Mouse (Mus musculus) forebrain, postnatal 0 days (tissue): ENCODE measurements around the gene Wdr25. TPM values are rescaled to one million over a fixed set of nuclear protein-coding genes. Genes with fewer than 3 reads are reported as not detected.

ENCODE experiments used
- ATAC-seq: fragments of 200-750 bp; cut with Nextera tagmentation; 2 replicates; pipeline ENCODE4 v1.8.0; 2017; ENCODE audit warnings: mild to moderate bottlenecking, moderate library complexity
- DNase-seq: peaks from one replicate; pipeline ENCODE4 v3.0.0-alpha.2; 2015
- H3K27ac ChIP-seq: fragments of 300-500 bp; sonication (generic); 2 replicates; pipeline ENCODE4 v1.5.1; 2014; ENCODE audit warnings: low read depth, mild to moderate bottlenecking, antibody characterized with exemption, low read length, moderate library complexity, mixed read lengths
- H3K27me3 ChIP-seq: fragments of 300-500 bp; sonication (generic); 2 replicates; pipeline ENCODE4 v1.6.1; 2014; ENCODE audit warnings: mild to moderate bottlenecking, low read length, mixed read lengths; ENCODE audit not compliant: insufficient read depth
- H3K36me3 ChIP-seq: fragments of 300-500 bp; sonication (generic); 2 replicates; pipeline ENCODE4 v1.6.1; 2014; ENCODE audit warnings: mild to moderate bottlenecking, moderate library complexity; ENCODE audit not compliant: insufficient read depth
- H3K4me1 ChIP-seq: fragments of 300-500 bp; sonication (generic); 2 replicates; pipeline ENCODE4 v1.6.1; 2014; ENCODE audit warnings: antibody characterized with exemption; ENCODE audit not compliant: insufficient read depth
- H3K4me2 ChIP-seq: fragments of 300-500 bp; sonication (generic); 2 replicates; pipeline ENCODE4 v1.6.1; 2014; ENCODE audit warnings: low read depth, mild to moderate bottlenecking, moderate library complexity
- H3K4me3 ChIP-seq: fragments of 300-500 bp; sonication (generic); 2 replicates; pipeline ENCODE4 v1.5.1; 2014; ENCODE audit warnings: low read depth, low read length, mixed read lengths
- H3K9ac ChIP-seq: fragments of 300-500 bp; sonication (generic); 2 replicates; pipeline ENCODE4 v1.6.1; 2014; ENCODE audit warnings: mild to moderate bottlenecking
- H3K9me3 ChIP-seq: fragments of 300-500 bp; sonication (generic); 2 replicates; pipeline ENCODE4 v1.6.1; 2016; ENCODE audit warnings: low read length
- CTCF ChIP-seq: sonication (generic); IDR thresholded peaks from 2 replicates; pipeline ENCODE4 v1.5.1; 2016; ENCODE audit warnings: antibody characterized with exemption, control low read depth, low read depth
- WGBS: fragments of 180-500 bp; shearing (Covaris S2); extraction: QIAGEN DNeasy Blood & Tissue Kit; methylation state at CpG from one replicate; pipeline ENCODE4 v1.1.7; 2014; 5-methylcytosine and 5-hydroxymethylcytosine counted together
- polyA plus RNA-seq: library from polyadenylated mRNA; unstranded; fragments of >200 nt; fragmentation: Nextera tagmentation; extraction: Ambion mirVana; gene quantifications from 2 replicates; pipeline ENCODE4 v1.2.1, GENCODE M21; 2015
- total RNA-seq: library from RNA; depleted of rRNA; stranded (reverse); fragments of >200 nt; gene quantifications from 2 replicates; pipeline ENCODE4 v1.2.3, GENCODE M21; 2014

Gene Wdr25
- total and polyA plus RNA-seq, 2 experiments from 2014 or later = 5.3 to 6.2 TPM

GRCm38 (mm10) chr12:108906398-108906797, 13.0 kb downstream of the Wdr25 start:
- Histone ChIP-seq H3K4me3 (no peak overlapping the region), H3K4me2 (no peak overlapping the region; the same call in 1 of the 2 replicates), H3K27ac (no peak overlapping the region), H3K36me3 (no peaks in the 10 kb centered on the region), H3K9ac (no peak overlapping the region), H3K9me3 (no peaks in the 10 kb centered on the region), H3K4me1 (0 out of 2 replicates have a peak, but pooled peaks cover 8% of the 10 kb centered on the region), H3K27me3 (no peaks in the 10 kb centered on the region)
- WGBS = 42% methylated on average over 12 of the region's 12 CpGs
- ATAC-seq (peak; percentile 16; the same call in 1 of the 2 replicates), DNase-seq (no peak)
- TF ChIP-seq CTCF = no peak

- Histone ChIP-seq H3K27me3 (no peaks in the 10 kb centered on the region), H3K36me3 (no peaks in the 10 kb centered on the region), H3K9ac (no peak overlapping the region), H3K9me3 (no peaks in the 10 kb centered on the region), H3K4me1 (peaks cover 12% of the 10 kb centered on the region; the same call in 1 of the 2 replicates), H3K27ac (no peak overlapping the region), H3K4me3 (no peak overlapping the region), H3K4me2 (no peak overlapping the region)
- ATAC-seq = no peak
- no peak for TF ChIP-seq CTCF
- DNase-seq = no peak
- WGBS = 85% methylated on average over 8 of the region's 8 CpGs
Observed at GRCm38 (mm10) chr12:108909846-108910433, 16.5 kb downstream of the Wdr25 start.

- no peaks in the 10 kb centered on the region for H3K27me3 ChIP-seq
- H3K4me1 ChIP-seq = peaks cover 25% of the 10 kb centered on the region; the same call in 1 of the 2 replicates
- H3K9me3 ChIP-seq = no peaks in the 10 kb centered on the region
- no peak overlapping the region for H3K4me3 ChIP-seq
- 92% methylated on average over 2 of the region's 2 CpGs for WGBS
- TF ChIP-seq CTCF = no peak
- DNase-seq (no peak), ATAC-seq (no peak)
- no peak overlapping the region for H3K4me2 ChIP-seq
- no peak overlapping the region for H3K9ac ChIP-seq
- H3K27ac ChIP-seq = no peak overlapping the region
- no peaks in the 10 kb centered on the region for H3K36me3 ChIP-seq
Observed at GRCm38 (mm10) chr12:108912442-108912841, 19.0 kb downstream of the Wdr25 start.

- no peak for TF ChIP-seq CTCF
- Histone ChIP-seq H3K4me2 (no peak overlapping the region), H3K4me1 (peaks cover 27% of the 10 kb centered on the region; the same call in 1 of the 2 replicates), H3K27me3 (no peaks in the 10 kb centered on the region), H3K9ac (no peak overlapping the region), H3K4me3 (no peak overlapping the region), H3K9me3 (no peaks in the 10 kb centered on the region), H3K27ac (no peak overlapping the region), H3K36me3 (no peaks in the 10 kb centered on the region)
- DNase-seq = no peak
- 49% methylated on average over 3 of the region's 3 CpGs for WGBS
- ATAC-seq = no peak
Observed at GRCm38 (mm10) chr12:108914198-108914597, 20.8 kb downstream of the Wdr25 start.

GRCm38 (mm10) chr12:108914709-108915340, 21.4 kb downstream of the Wdr25 start:
- Histone ChIP-seq H3K27me3 (no peaks in the 10 kb centered on the region), H3K9ac (no peak overlapping the region), H3K4me2 (no peak overlapping the region), H3K27ac (no peak overlapping the region), H3K36me3 (no peaks in the 10 kb centered on the region), H3K9me3 (no peaks in the 10 kb centered on the region), H3K4me3 (no peak overlapping the region), H3K4me1 (peaks cover 27% of the 10 kb centered on the region; the same call in 1 of the 2 replicates)
- no peak for TF ChIP-seq CTCF
- ATAC-seq (no peak), DNase-seq (no peak)
- 60% methylated on average over 12 of the region's 12 CpGs for WGBS

GRCm38 (mm10) chr12:108915893-108916292, 22.5 kb downstream of the Wdr25 start:
- no peaks in the 10 kb centered on the region for H3K9me3 ChIP-seq
- H3K4me2 ChIP-seq = peak overlapping the region; percentile 8; the same call in 1 of the 2 replicates
- no peak overlapping the region for H3K9ac ChIP-seq
- no peak overlapping the region for H3K27ac ChIP-seq
- DNase-seq = peak; percentile 78
- H3K4me1 ChIP-seq = peaks cover 27% of the 10 kb centered on the region; the same call in 1 of the 2 replicates
- no peaks in the 10 kb centered on the region; the same call in 1 of the 2 replicates for H3K36me3 ChIP-seq
- WGBS = 17% methylated on average over 6 of the region's 6 CpGs
- no peaks in the 10 kb centered on the region for H3K27me3 ChIP-seq
- H3K4me3 ChIP-seq = no peak overlapping the region
- ATAC-seq = peak; percentile 91
- TF ChIP-seq CTCF = no peak

- 20% methylated on average over 7 of the region's 7 CpGs for WGBS
Observed at GRCm38 (mm10) chr12:108916447-108917042, 23.1 kb downstream of the Wdr25 start.

More at GRCm38 (mm10) chr12:108916447-108917042, 23.1 kb downstream of the Wdr25 start:
- ATAC-seq = no peak; the same call in 1 of the 2 replicates
- H3K4me2 ChIP-seq = no peak overlapping the region
- H3K4me1 ChIP-seq = peaks cover 27% of the 10 kb centered on the region; the same call in 1 of the 2 replicates
- H3K9ac ChIP-seq = no peak overlapping the region
- H3K27me3 ChIP-seq = no peaks in the 10 kb centered on the region
- no peak overlapping the region for H3K4me3 ChIP-seq
- H3K9me3 ChIP-seq = no peaks in the 10 kb centered on the region
- H3K27ac ChIP-seq = no peak overlapping the region
- H3K36me3 ChIP-seq = no peaks in the 10 kb centered on the region; the same call in 1 of the 2 replicates
- no peak for TF ChIP-seq CTCF
- peak; percentile 62 for DNase-seq
